Mouse (Mus musculus) intestine, postnatal 0 days (tissue): Measurements from ENCODE around the gene Atp5mpl. TPM values are rescaled to one million over a fixed set of nuclear protein-coding genes. Genes with fewer than 3 reads are reported as not detected.

Experiments used
- ATAC-seq: fragments of 200-750 bp; cut with Nextera tagmentation; 2 replicates; pipeline ENCODE4 v1.8.0; 2017; ENCODE audit warnings: mild to moderate bottlenecking, moderate TSS enrichment, moderate library complexity
- H3K27ac ChIP-seq: fragments of 300-500 bp; sonication (generic); 2 replicates; pipeline ENCODE4 v1.5.1; 2014; ENCODE audit warnings: mild to moderate bottlenecking, low read depth, low read length, moderate library complexity
- H3K27me3 ChIP-seq: fragments of 300-500 bp; sonication (generic); replicated peaks from 2 replicates; pipeline ENCODE4 v1.6.1; 2014; ENCODE audit warnings: low read length, mixed read lengths; ENCODE audit not compliant: control insufficient read depth, insufficient read depth
- H3K36me3 ChIP-seq: fragments of 300-500 bp; sonication (generic); 2 replicates; pipeline ENCODE4 v1.6.1; 2014; ENCODE audit warnings: mild to moderate bottlenecking, moderate library complexity; ENCODE audit not compliant: control insufficient read depth, insufficient read depth
- H3K4me1 ChIP-seq: fragments of 300-500 bp; sonication (generic); replicated peaks from 2 replicates; pipeline ENCODE4 v1.6.1; 2014; ENCODE audit warnings: antibody characterized with exemption, low read length, mixed read lengths; ENCODE audit not compliant: control insufficient read depth, insufficient read depth
- H3K4me2 ChIP-seq: fragments of 300-500 bp; sonication (generic); replicated peaks from 2 replicates; pipeline ENCODE4 v1.6.1; 2014; ENCODE audit warnings: low read depth, mild to moderate bottlenecking, moderate library complexity
- H3K4me3 ChIP-seq: fragments of 300-500 bp; sonication (generic); 2 replicates; pipeline ENCODE4 v1.5.1; 2014; ENCODE audit warnings: low read depth, low read length
- H3K9ac ChIP-seq: fragments of 300-500 bp; sonication (generic); 2 replicates; pipeline ENCODE4 v1.6.1; 2014; ENCODE audit warnings: mild to moderate bottlenecking, low read depth, low read length
- H3K9me3 ChIP-seq: fragments of 300-500 bp; sonication (generic); 2 replicates; pipeline ENCODE4 v1.6.1; 2016; ENCODE audit warnings: mixed run types; ENCODE audit not compliant: control insufficient read depth
- CTCF ChIP-seq: sonication (generic); IDR thresholded peaks from 2 replicates; pipeline ENCODE4 v1.5.1; 2016; ENCODE audit warnings: low read depth, mild to moderate bottlenecking, control low read depth, antibody characterized with exemption, moderate library complexity
- WGBS: fragments of 180-500 bp; shearing (Covaris S2); extraction: QIAGEN DNeasy Blood & Tissue Kit; methylation state at CpG from one replicate; pipeline ENCODE4 v1.1.7; 2014; 5-methylcytosine and 5-hydroxymethylcytosine counted together
- polyA plus RNA-seq: library from polyadenylated mRNA; unstranded; fragments of >200 nt; fragmentation: Nextera tagmentation; extraction: Ambion mirVana; gene quantifications from 2 replicates; pipeline ENCODE4 v1.2.1, GENCODE M21; 2015

Gene Atp5mpl
- polyA plus RNA-seq, 1 experiment from 2014 or later = 1,348 TPM

GRCm38 (mm10) chr12:111923117-111923516 is 43.7 kb downstream of the Atp5mpl start:
- WGBS = 91% methylated on average over 6 of the region's 6 CpGs
- Histone ChIP-seq H3K4me1 (no peaks in the 10 kb centered on the region), H3K4me3 (no peak overlapping the region), H3K27me3 (no peaks in the 10 kb centered on the region), H3K36me3 (no peaks in the 10 kb centered on the region), H3K9me3 (no peaks in the 10 kb centered on the region), H3K4me2 (no peak overlapping the region), H3K27ac (no peak overlapping the region), H3K9ac (no peak overlapping the region)
- no peak for ATAC-seq
- no peak for TF ChIP-seq CTCF

GRCm38 (mm10) chr12:111920046-111920445 is 46.7 kb downstream of the Atp5mpl start:
- ATAC-seq = no peak
- no peaks in the 10 kb centered on the region for H3K36me3 ChIP-seq
- H3K27me3 ChIP-seq = no peaks in the 10 kb centered on the region
- no peaks in the 10 kb centered on the region for H3K9me3 ChIP-seq
- TF ChIP-seq CTCF = no peak
- H3K4me2 ChIP-seq = no peak overlapping the region
- no peaks in the 10 kb centered on the region for H3K4me1 ChIP-seq
- H3K4me3 ChIP-seq = no peak overlapping the region
- H3K9ac ChIP-seq = no peak overlapping the region
- no peak overlapping the region for H3K27ac ChIP-seq
- 69% methylated on average over 9 of the region's 9 CpGs for WGBS

GRCm38 (mm10) chr12:111916514-111917217 is 50.1 kb downstream of the Atp5mpl start:
- 60% methylated on average over 12 of the region's 12 CpGs for WGBS
- Histone ChIP-seq H3K4me3 (no peak overlapping the region), H3K4me2 (no peak overlapping the region), H3K27ac (peak overlapping the region; percentile 1; the same call in 1 of the 2 replicates), H3K4me1 (no peaks in the 10 kb centered on the region; the same call in 1 of the 2 replicates), H3K9ac (no peak overlapping the region), H3K9me3 (no peaks in the 10 kb centered on the region), H3K36me3 (no peaks in the 10 kb centered on the region; the same call in 1 of the 2 replicates), H3K27me3 (no peaks in the 10 kb centered on the region)
- no peak for TF ChIP-seq CTCF
- ATAC-seq = no peak

GRCm38 (mm10) chr12:111915781-111916180 is 51.0 kb downstream of the Atp5mpl start:
- WGBS = 90% methylated on average over 6 of the region's 6 CpGs
- no peak for TF ChIP-seq CTCF
- H3K36me3 ChIP-seq = no peaks in the 10 kb centered on the region; the same call in 1 of the 2 replicates

DNA sequence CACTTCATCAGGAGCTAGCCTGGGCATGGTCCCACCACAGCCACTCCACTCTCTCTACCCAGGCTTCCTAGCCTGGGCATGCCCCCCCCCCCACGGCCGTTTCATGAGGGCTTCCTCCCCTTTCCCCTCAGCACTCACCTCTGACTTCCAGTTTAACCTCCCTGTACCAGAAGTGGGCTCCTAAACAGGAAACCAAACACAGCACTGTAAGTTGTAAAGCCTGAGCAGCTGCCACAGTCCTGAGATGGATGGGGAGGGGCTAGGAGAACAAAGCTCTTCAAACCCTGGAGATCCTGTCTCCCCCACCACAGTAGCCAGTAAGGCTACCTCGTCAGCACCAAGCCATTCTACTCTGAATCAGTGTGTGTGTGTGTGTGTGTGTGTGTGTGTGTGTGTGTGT is 52.7 kb downstream of the Atp5mpl start:
- no peak for ATAC-seq
- H3K27ac ChIP-seq = no peak overlapping the region
- no peak overlapping the region for H3K4me3 ChIP-seq
- H3K4me1 ChIP-seq = peaks cover 2% of the 10 kb centered on the region; the same call in 1 of the 2 replicates
- H3K4me2 ChIP-seq = no peak overlapping the region
- no peaks in the 10 kb centered on the region for H3K9me3 ChIP-seq
- WGBS = 56% methylated on average over 3 of the region's 3 CpGs
- no peaks in the 10 kb centered on the region for H3K27me3 ChIP-seq
- no peaks in the 10 kb centered on the region; the same call in 1 of the 2 replicates for H3K36me3 ChIP-seq
- H3K9ac ChIP-seq = no peak overlapping the region
- TF ChIP-seq CTCF = no peak

More at GRCm38 (mm10) chr12:111915781-111916180, 51.0 kb downstream of the Atp5mpl start:
- H3K4me2 ChIP-seq = no peak overlapping the region
- H3K9me3 ChIP-seq = no peaks in the 10 kb centered on the region
- H3K4me3 ChIP-seq = no peak overlapping the region
- ATAC-seq = no peak
- no peaks in the 10 kb centered on the region; the same call in 1 of the 2 replicates for H3K4me1 ChIP-seq
- no peak overlapping the region for H3K9ac ChIP-seq
- no peak overlapping the region for H3K27ac ChIP-seq
- H3K27me3 ChIP-seq = no peaks in the 10 kb centered on the region

DNA sequence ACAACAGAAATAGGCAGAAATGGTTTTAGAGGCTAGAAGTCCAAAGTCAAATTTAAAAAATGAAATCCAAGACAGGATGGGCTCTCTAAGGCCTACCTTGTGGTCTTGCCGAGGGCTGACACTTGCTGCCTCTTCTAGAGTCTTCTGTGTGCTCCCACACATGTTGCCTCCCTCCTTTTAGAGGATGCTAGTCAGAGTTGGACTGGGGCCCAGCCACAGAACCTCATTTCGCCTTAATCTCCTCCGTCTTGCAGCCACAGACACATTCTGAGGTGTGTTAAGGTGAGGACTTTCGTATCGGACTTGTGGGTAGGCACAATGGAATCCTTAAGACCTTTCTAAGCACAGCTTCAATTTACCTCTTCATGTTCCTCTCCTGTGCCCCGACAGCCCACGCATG is 54.0 kb downstream of the Atp5mpl start:
- Histone ChIP-seq H3K27me3 (no peaks in the 10 kb centered on the region), H3K4me1 (peaks cover 8% of the 10 kb centered on the region), H3K9me3 (no peaks in the 10 kb centered on the region), H3K27ac (no peak overlapping the region), H3K4me3 (no peak overlapping the region), H3K36me3 (no peaks in the 10 kb centered on the region; the same call in 1 of the 2 replicates), H3K9ac (no peak overlapping the region), H3K4me2 (no peak overlapping the region)
- no peak for TF ChIP-seq CTCF
- 91% methylated on average over 7 of the region's 7 CpGs for WGBS
- ATAC-seq = no peak
